Mouse (Mus musculus) thymus, adult 2 months (tissue): ENCODE measurements around the gene Tbc1d16.
"Not testable (repeated sequence)": the region's sequence is repeated elsewhere in the genome, so short reads cannot be mapped to it uniquely, and the experiment has no call there.

ENCODE experiments used
- CTCF ChIP-seq: fragments of 200-500 bp; IDR thresholded peaks from 2 replicates; pipeline ENCODE4 v1.5.1; 2012; ENCODE audit warnings: mild to moderate bottlenecking, control low read depth, low read length, moderate library complexity, borderline replicate concordance; ENCODE audit not compliant: control insufficient read depth, poor library complexity, insufficient read depth; ENCODE audit errors: extremely low read depth
- POLR2A ChIP-seq: fragments of 200-500 bp; IDR thresholded peaks from 2 replicates; pipeline ENCODE4 v1.6.1; 2012; ENCODE audit warnings: mild to moderate bottlenecking, low read length, control low read depth, moderate library complexity; ENCODE audit not compliant: control insufficient read depth, poor library complexity, insufficient read depth; ENCODE audit errors: extremely low read depth

DNA sequence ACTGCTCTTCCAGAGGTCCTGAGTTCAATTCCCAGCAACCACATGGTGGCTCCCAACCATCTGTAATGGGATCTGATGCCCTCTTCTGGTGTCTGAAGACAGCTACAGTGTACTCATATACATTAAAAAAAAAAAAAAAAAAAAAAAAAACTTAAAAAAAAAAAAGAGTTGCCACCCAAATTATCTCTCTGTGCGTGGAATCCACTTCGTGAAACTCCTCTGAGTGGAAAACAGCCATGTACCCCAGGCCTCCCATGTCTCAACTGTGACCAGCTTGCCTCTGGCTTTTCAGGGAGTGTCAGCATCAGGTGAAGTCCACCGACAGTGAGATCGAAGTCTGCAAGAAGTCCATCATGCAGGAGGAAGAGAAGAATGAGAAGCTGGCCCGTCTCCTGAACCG, 17.2 kb upstream of the Tbc1d16 start:
- TF ChIP-seq CTCF, POLR2A: not testable (repeated sequence)
